Mouse (Mus musculus) adrenal gland (tissue): ENCODE data around the gene Pmm2.

Source experiments
- intact Hi-C: fragments of 180-260 bp; cut with DNase I; formaldehyde crosslinking; loops from one replicate; pipeline ENCODE4 v1.15.1; 2025
- microRNA-seq, 2 experiments: library from miRNA; unstranded; fragments of <30 nt; microRNA quantifications; one replicate each; pipeline ENCODE4; 2019

The Pmm2 gene

DNA sequence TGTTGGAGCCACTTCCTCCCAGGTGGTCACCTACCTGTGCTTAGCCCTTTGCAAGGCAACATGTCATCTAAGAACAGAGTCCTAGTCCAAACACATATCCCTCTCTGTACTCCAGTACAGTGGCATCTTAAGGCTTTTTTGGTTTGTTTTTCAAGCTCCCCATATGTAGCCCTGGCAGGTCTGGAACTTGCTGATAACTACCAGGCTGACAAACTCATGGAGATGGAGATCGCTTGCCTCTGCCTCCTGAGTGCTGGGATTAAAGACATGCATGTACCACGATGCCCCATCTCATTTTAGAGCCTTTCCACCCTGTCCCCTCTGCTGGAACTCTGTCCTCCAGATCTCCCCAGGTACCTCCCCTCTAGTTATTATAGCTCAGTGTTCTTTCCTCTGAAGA is 38.8 kb downstream of the Pmm2 start:
- intact Hi-C loops: loop anchor here (2.0 kb wide), 2 partner anchors 31 to 263 kb away; no protein-coding TSS in a partner anchor

DNA sequence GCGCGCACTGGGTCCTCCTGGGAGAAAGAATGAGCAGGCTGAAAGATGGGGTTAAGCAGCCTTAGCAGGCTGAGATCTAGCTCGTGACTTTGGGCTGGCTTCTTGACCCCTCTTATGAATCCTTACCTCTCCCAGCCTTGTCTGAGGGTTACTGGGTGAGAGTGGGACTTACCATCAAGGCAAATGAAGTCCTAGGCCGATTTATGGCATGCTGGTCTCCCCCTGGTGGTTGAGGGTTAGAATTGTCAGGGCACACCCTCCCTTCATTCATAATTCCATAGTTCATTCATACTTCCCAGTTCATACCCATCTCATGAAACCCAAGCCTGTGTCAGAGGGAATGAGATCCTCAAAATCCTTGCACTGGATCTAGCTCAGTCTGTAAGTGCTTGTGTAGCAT is 39.3 kb downstream of the Pmm2 start:
- intact Hi-C loops: loop anchor here (2.0 kb wide), 2 partner anchors 32 to 264 kb away; no protein-coding TSS in a partner anchor

DNA sequence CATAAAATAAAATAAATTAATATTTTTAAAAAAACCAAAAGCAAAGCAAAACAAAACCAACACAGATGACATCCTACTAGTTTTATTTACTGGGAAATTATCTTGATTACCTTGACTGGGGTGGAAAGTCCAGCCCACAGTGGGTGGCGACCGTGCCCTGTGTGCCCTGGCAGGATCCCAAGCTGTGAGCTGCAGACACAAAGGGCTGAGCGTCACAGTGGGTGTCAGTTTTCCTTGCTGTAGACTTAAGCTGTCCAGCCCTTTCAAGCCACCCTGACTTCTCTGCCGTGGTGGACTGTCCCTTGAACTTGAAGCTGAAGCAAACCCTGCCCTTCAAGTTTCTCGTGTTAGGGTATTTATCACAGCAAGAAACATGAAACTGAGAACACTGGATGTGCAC is 40.6 kb downstream of the Pmm2 start:
- intact Hi-C loops: no loop called here

DNA sequence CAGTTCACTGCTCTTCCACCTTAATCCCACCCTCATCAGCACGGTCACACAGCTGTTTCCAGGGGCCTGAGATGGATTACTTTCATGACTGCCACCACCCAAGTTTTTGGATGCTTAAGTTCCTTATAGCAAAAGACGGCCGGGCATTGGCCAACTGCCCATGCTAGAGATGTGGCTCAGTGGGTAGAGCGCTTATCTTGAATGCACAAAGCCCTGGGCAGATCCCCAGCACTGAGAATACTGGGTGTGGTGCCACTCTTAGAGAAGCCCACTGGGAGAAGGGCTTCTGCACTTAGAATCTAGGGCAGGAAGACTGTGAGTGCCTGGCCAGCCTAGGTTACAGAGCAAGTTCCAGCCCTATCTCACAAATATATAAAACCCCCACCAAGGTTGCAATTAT is 41.2 kb downstream of the Pmm2 start:
- intact Hi-C loops: no loop called here

DNA sequence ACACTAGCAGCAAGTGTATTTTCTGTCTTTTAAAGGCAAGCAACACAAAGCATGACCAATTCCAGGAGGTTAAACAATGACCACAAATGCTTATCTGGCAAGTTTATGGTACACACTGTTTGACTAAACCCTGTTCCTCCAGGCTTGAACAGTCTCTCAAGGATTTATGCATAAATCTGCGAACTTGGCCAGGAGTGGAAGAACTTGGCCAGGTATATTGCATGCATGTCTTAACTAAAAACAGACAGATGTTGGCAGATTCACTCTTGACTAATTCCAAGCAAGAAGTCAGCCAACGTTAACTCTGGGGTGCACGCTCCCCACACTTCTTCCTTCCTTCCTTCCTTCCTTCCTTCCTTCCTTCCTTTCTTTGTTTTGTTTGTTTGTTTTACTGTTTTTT is 42.3 kb downstream of the Pmm2 start:
- intact Hi-C loops: no loop called here

DNA sequence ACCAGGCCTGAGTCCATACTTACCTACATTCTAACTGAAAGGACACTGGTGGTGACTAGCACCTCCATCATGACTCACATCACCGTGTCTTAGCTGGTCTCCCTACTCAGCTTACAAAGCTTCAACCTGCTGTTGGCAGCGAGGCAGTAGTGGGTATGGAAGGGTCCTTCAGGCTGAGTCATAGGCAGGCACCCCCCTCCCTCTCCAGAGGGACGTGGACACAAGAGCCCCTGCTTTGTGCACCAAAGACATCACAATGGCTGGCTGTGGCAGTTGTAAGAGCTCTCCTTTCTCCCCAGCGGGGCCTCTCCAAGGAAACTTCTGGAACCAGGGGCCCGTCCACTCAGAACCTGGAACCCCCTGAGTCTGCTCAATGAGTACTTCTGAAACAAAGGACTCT is 43.0 kb downstream of the Pmm2 start, which contains the start of gene Gm5767:
Gm5767 (plus strand) TSS at position 301 of the 400 bp plus-strand sequence.
- intact Hi-C loops: no loop called here

DNA sequence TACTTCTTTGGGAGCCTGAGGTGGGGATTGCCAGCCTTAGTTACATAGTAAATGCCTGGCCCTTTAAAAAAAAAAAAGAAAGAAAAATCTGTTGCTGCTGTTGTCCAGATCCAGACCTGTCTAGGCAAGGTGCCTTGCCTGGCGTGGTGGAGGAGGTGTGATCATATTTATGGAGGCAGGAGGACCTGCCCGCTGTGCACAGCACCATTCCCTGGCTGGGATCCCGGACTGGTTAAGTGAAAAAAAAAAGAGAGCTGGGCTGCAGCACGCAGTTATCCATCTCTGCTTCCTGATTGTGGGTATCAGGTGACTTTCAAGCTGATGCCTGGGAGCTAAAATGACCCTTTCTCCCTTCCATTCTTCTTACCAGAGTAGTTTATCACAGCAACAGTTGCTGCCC is 47.6 kb downstream of the Pmm2 start:
- intact Hi-C loops: loop anchor here (5.0 kb wide), 1 partner anchor 182 kb away; no protein-coding TSS in a partner anchor

DNA sequence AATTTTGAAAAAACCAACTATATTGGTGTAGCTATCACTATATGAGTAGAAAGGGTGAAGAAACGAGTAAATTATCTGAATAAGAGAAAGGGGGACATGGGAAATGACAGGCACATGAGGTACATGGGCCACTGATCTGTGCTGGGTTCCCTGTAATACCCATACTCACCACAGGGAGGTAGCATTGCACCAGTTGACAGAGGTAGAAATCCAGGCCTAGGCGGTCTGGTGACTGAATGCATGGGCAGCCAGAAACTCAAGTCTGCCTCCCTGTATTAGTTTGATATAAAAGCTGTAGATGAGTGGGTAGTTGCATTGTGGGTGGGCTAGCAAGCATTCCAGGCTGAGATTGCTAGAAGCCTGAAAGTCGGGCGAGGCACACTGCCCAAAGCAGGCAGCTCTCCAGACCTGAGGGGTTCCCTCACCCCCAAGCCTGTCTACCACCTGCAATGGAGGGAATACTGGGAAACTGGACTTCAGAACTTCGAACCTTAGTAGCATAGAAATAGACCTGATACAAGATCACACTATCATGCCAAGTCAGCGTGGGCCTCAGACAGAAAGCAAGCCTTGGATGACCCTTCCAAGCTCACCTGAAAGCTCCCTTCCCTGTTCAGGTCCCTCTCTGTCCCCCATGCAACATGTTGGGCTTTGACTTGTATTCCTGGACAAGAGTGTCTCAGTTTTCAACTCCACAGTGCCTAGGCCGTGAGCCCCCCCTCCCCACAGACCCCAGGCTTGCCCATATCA is 48.8 kb downstream of the Pmm2 start:
- intact Hi-C loops: loop anchor here (2.0 to 5.0 kb wide), 2 partner anchors 83 to 181 kb away; no protein-coding TSS in a partner anchor

DNA sequence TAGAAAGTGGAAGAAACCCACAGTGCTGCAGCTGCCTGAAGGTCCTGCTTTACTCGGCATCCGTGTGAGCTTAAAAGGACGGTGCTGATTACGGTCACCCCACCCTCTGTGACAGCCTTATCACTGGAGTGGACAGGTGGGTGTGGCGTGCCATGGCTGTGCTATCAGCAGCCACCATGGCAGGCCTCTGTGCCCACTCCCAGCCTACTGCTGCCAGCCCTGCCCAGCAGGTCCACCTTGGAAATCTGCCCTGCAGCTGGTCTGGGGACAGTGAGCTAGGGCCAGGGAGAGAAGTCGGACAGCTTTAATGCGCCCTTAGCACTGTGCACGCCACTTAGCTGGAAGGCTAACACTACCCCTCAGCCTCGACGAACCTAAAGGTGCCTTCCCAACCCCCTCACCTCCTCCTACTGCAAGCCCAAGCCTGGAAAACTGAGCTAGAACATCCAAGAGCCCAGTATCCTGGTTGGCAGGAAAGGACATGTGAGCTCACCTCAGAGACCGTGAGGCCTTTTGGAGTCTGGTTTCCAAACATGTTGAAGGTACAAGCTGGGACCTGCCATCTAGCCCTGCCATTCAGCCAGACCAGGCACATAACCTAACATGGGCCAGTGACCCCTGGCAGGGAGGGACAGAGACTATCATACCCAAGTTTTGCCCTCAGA is 49.5 kb downstream of the Pmm2 start:
- intact Hi-C loops: loop anchor here (2.0 to 5.0 kb wide), 2 partner anchors 82 to 180 kb away; no protein-coding TSS in a partner anchor

DNA sequence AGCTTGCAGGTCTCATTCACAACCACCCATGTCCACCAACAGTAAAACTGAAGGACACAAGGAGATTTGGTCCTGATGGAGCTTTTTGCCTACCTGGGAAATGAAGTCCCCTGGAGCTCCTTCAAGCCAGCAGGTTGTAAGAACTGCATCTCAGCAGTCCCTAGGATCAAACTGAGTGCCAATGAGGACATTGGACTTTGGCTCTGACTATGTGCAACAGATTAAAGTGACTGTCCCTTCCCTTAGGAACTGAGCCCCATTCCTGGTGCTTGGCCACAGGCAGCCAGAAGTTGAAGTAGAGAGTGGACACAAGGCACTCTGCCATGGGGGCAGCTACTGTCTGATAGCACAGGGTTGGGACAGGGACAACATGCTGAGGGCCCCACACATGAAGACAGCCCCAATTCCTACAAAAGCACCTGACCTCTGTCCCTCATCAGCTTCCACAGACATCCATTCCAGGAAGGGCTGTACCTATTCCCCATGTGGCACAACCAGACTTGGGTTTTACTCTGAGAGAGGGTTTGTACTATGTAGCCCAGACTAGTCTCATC is 50.2 kb downstream of the Pmm2 start:
- intact Hi-C loops: loop anchor here (2.0 to 5.0 kb wide), 2 partner anchors 81 to 180 kb away; no protein-coding TSS in a partner anchor

DNA sequence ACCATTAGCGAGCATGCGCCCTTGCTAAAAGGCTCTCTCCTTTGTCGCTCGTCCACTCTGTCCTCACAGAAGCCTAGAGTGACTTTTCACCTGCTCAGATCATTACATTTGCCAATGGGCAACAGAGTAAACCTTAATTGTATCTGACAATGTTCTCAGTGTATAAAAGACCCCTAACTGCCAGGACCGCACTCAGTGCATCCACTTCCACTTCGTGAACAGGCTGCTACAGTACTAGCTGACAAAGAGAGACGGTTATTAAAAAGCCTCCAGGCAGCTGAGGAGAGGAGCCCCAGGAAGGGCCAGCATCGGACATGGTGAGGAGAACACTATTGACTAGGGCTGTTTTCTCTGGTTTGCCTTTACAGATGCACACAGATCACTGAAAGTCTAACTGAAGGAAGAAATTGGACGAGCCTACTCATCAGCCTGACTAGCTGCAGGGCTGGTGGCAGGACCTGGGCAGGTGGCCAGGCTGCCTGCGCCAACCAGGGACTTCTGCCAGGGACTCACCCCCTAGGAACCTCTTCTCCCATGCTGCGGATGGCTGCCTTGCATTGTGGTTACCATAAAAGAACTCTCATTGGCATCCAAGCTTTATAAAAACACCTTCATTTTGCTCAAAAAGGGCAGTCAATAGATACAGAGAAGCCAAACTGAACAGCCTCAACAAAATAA is 52.6 kb downstream of the Pmm2 start:
- intact Hi-C loops: loop anchor here (5.0 kb wide), 1 partner anchor 177 kb away; no protein-coding TSS in a partner anchor

DNA sequence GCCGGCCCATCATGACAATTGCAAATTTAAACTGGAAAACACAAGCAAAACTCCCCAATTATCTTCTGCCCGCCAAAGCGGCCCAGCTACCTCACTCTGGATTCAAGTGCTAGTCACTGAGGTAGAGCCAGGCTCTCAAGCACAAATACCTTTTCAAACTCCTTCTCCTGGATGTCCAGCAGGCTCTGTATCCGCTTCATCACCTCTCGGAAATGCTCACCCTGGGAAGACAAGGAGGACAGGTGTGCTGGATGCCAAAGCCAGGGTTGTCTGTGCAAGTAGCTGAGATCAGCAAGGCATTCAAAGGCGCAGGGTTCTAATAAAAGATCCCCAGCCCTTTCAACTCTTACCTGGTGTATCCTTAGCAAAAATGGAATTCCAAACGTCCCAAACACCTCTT is 53.7 kb downstream of the Pmm2 start:
- intact Hi-C loops: no loop called here

DNA sequence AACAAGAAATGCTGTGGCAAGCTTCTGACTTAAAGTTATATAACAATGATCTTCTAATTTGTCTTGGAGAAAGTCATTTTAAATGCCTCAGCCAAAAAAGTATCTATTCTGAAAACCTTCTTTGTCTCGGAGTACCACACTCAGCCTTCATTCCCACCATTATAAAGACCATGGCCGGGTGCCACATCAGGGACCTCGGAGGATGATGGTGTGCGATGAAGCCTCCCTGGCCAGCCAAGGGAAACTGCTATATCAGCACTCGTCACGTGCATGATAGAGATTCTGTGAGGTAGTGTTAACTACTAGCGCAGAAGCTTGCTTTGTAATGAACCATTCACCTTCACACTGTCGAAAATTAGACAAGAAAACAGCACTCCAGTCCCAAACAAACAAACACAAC is 62.1 kb downstream of the Pmm2 start:
- intact Hi-C loops: no loop called here

DNA sequence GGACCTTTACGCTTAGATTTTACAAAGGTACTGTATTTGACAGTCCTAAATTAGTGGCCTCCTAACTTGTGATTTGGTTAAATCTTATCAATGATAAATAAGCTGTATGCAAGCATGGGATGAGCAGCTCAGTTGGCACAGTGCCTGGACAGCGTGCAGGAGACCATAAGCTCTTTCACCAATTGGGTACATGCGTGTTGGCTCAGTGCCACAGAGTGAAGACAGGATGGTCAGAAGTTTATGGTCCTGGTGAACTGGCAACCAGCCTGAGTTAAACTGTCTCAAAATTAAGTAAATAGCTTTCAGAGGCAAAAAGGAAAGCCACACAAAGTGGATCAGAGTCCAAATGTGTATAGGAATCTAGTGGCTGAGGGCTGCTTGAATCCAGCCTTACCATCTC is 63.1 kb downstream of the Pmm2 start:
- intact Hi-C loops: no loop called here

DNA sequence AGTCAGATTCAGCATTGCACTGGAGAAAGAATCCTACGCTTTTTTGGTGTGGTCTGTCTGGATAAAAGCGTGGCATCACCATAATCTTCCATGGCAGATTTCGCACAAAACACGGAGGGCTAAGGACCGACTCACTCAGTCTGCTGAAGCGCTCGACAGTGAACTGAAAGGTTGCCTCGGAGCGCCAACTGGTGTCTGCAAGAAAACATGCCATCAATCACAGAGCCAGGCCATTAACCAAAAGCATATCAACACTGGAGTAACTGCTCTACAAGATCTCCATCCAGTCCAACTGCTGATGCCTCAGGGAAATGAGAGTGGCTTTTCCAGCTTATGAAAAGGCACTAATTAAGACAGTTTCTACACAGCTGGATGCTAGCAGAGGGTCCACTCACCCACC is 74.5 kb downstream of the Pmm2 start:
- intact Hi-C loops: no loop called here

Small RNA genes within 50 kb of the gene (microRNA-seq; reads per million reads assigned to microRNA genes)
- gene Gm22137: 0 reads per million in 2 experiments
